Mouse (Mus musculus): ENCODE data around the gene Pth2. TPM values are rescaled to one million over a fixed set of nuclear protein-coding genes. Genes with fewer than 3 reads are reported as not detected.

Gene Pth2
- total RNA-seq, 1 experiment, result 0.54 TPM

DNA sequence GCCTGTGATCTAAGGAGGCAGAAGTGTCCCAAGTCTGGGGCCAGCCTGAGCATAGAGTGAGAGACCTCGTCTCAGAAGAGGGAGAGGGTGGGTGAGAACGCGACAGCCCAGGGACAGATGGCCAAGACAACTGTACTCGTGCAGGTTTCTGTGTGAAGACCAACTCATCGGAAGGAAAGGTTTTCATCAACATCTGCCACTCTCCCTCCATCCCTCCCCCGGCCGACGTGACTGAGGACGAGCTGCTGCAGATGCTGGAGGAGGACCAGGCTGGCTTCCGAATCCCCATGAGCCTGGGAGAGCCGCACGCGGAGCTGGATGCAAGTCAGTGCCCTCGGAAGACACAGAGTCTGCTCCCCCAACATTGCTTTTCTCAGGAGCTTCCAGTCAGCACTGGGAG, 23.3 kb upstream of the Pth2 start:
- DNase-seq (ENCODE audit: low read depth, low spot score), result no peak
- Histone ChIP-seq H3K27ac (ENCODE audit: insufficient read depth, low read depth, low read length, poor library complexity, severe bottlenecking) (no peak overlapping the region), H3K4me1 (ENCODE audit: control insufficient read depth in 2 of 2, insufficient read depth in 2 of 2, low read length in 2 of 2, poor library complexity in 1 of 2) (peaks cover 0 to 5% of the 10 kb centered on the region in 2 experiments; a peak in 2 of 4 replicates), H3K36me3 (ENCODE audit: control insufficient read depth, insufficient read depth, low read length, poor library complexity, severe bottlenecking) (peaks cover 11% of the 10 kb centered on the region), H3K4me3 (ENCODE audit: insufficient read depth in 1 of 2, low read depth in 1 of 2, low read length in 2 of 2, poor library complexity in 1 of 2, severe bottlenecking in 1 of 2) (no peak overlapping the region), H3K9me3 (ENCODE audit: control insufficient read depth, insufficient read depth, low read depth, low read length) (no peaks in the 10 kb centered on the region), H3K9ac (ENCODE audit: insufficient read depth, low read depth, low read length, poor library complexity, severe bottlenecking) (no peak overlapping the region)
- in situ Hi-C loops (cut with MboI; ENCODE audit: low sequenced_read_pairs in 2 of 2, unreplicated experiment in 2 of 2), result no loop called here
- TF ChIP-seq ZC3H11A (IDR thresholded peaks at IDR 0.05; ENCODE audit: borderline replicate concordance, low read depth, low read length), result no peak
- TF ChIP-seq MAFK (IDR thresholded peaks at IDR 0.05; ENCODE audit: insufficient read depth, low read depth, low read length), result no peak
- TF ChIP-seq CHD2 (IDR thresholded peaks at IDR 0.05; ENCODE audit: low read depth, low read length), result no peak
- TF ChIP-seq HCFC1 (IDR thresholded peaks at IDR 0.05; ENCODE audit: borderline replicate concordance, insufficient read depth, low read length), result no peak

DNA sequence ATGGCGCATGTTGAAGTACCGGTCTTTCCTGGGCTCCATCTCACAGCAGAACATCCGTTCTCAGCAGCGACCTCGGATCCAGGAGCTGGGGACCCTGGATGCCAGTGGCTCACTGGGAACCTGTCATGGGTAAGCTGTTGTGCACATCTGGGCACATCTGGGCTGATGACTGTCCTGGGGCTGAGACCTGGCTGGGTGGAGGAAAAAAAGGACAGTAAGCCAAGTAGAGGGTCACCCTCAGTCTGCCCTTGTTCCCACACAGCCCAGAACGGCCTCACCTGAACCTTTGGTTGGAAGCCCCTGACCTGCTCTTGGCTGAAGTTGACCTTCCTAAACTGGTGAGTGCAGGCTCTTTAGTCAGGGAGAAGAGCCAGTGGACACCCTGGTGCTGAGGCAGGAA, 21.8 kb upstream of the Pth2 start:
- H3K9ac ChIP-seq (ENCODE audit: insufficient read depth, low read depth, low read length, poor library complexity, severe bottlenecking), result no peak overlapping the region
- TF ChIP-seq MAFK (IDR thresholded peaks at IDR 0.05; ENCODE audit: insufficient read depth, low read depth, low read length) (no peak), ZNF384 (IDR thresholded peaks at IDR 0.05; ENCODE audit: low read depth, low read length) (no peak), CHD2 (IDR thresholded peaks at IDR 0.05; ENCODE audit: low read depth, low read length) (no peak), ZC3H11A (IDR thresholded peaks at IDR 0.05; ENCODE audit: borderline replicate concordance, low read depth, low read length) (no peak), HCFC1 (IDR thresholded peaks at IDR 0.05; ENCODE audit: borderline replicate concordance, insufficient read depth, low read length) (no peak)
- H3K4me3 ChIP-seq (ENCODE audit: insufficient read depth in 1 of 2, low read depth in 1 of 2, low read length in 2 of 2, poor library complexity in 1 of 2, severe bottlenecking in 1 of 2), result no peak overlapping the region
- peaks cover 11% of the 10 kb centered on the region for H3K36me3 ChIP-seq (ENCODE audit: control insufficient read depth, insufficient read depth, low read length, poor library complexity, severe bottlenecking)
- in situ Hi-C loops (cut with MboI; ENCODE audit: low sequenced_read_pairs in 2 of 2, unreplicated experiment in 2 of 2), result no loop called here
- H3K4me1 ChIP-seq (ENCODE audit: control insufficient read depth in 2 of 2, insufficient read depth in 2 of 2, low read length in 2 of 2, poor library complexity in 1 of 2), result peaks cover under 1 to 5% of the 10 kb centered on the region in 2 experiments; a peak in 2 of 4 replicates
- H3K9me3 ChIP-seq (ENCODE audit: control insufficient read depth, insufficient read depth, low read depth, low read length), result no peaks in the 10 kb centered on the region
- no peak overlapping the region for H3K27ac ChIP-seq (ENCODE audit: insufficient read depth, low read depth, low read length, poor library complexity, severe bottlenecking)
- DNase-seq (ENCODE audit: low read depth, low spot score), result no peak

DNA sequence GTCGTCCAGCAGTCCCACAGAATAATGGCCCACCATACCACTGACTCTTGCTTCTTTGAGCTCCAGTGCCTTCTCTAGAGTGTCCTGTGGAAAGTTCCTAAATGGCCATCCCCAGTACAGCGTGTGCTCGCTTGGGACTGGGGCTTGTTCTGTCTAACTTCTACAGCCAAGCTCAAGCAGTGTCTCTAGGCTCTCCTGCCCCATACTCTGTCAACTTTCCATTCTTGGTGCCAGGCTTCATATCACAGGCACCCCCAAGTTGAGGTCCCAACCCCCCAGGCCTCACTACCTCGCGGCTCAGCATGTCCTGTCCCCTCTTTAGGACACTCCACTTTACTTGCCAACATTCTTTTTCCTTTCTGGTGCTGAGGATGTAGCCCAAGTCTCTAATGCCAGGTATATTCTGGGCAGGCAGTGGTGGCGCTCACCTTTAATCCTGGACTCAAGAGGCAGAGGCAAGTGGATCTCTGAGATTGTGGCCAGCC, 20.4 kb upstream of the Pth2 start:
- TF ChIP-seq CHD2 (IDR thresholded peaks at IDR 0.05; ENCODE audit: low read depth, low read length), result no peak
- no peak for TF ChIP-seq HCFC1 (IDR thresholded peaks at IDR 0.05; ENCODE audit: borderline replicate concordance, insufficient read depth, low read length)
- TF ChIP-seq ZNF384 (IDR thresholded peaks at IDR 0.05; ENCODE audit: low read depth, low read length), result no peak
- TF ChIP-seq MAFK (IDR thresholded peaks at IDR 0.05; ENCODE audit: insufficient read depth, low read depth, low read length), result no peak
- TF ChIP-seq ZC3H11A (IDR thresholded peaks at IDR 0.05; ENCODE audit: borderline replicate concordance, low read depth, low read length), result no peak
- H3K9ac ChIP-seq (ENCODE audit: insufficient read depth, low read depth, low read length, poor library complexity, severe bottlenecking), result no peak overlapping the region
- H3K27ac ChIP-seq (ENCODE audit: insufficient read depth, low read depth, low read length, poor library complexity, severe bottlenecking), result no peak overlapping the region
- H3K36me3 ChIP-seq (ENCODE audit: control insufficient read depth, insufficient read depth, low read length, poor library complexity, severe bottlenecking), result peaks cover 11% of the 10 kb centered on the region
- in situ Hi-C loops (cut with MboI; ENCODE audit: low sequenced_read_pairs in 2 of 2, unreplicated experiment in 2 of 2), result no loop called here
- H3K4me1 ChIP-seq (ENCODE audit: control insufficient read depth in 2 of 2, insufficient read depth in 2 of 2, low read length in 2 of 2, poor library complexity in 1 of 2), result peaks cover 4% of the 10 kb centered on the region in 2 experiments; a peak in 2 of 4 replicates
- DNase-seq (ENCODE audit: low read depth, low spot score), result no peak
- no peaks in the 10 kb centered on the region for H3K9me3 ChIP-seq (ENCODE audit: control insufficient read depth, insufficient read depth, low read depth, low read length)
- H3K4me3 ChIP-seq (ENCODE audit: insufficient read depth in 1 of 2, low read depth in 1 of 2, low read length in 2 of 2, poor library complexity in 1 of 2, severe bottlenecking in 1 of 2), result no peak overlapping the region

DNA sequence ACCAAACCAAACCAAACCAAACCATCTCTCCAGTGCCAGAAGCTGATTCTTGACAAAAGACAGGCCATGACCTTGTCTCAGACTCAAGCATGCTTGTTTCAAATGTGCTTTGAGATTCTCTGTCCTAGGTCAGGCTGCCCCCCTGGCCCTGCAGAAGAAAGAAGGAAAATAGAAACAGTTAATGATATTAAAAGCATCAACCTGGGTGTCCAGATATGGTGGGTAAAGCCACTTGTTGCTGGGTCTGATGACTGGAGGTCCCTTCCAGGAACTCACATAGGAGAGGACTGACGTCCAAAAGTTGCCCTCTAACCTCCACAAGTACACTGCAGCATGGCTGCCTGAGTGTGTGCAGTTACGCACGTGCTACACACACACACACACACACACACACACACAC, 19.9 kb upstream of the Pth2 start:
- Histone ChIP-seq H3K4me1 (ENCODE audit: control insufficient read depth in 2 of 2, insufficient read depth in 2 of 2, low read length in 2 of 2, poor library complexity in 1 of 2) (peaks cover 2 to 4% of the 10 kb centered on the region in 2 experiments; a peak in 1 of 4 replicates), H3K9ac (ENCODE audit: insufficient read depth, low read depth, low read length, poor library complexity, severe bottlenecking) (no peak overlapping the region), H3K27ac (ENCODE audit: insufficient read depth, low read depth, low read length, poor library complexity, severe bottlenecking) (no peak overlapping the region), H3K9me3 (ENCODE audit: control insufficient read depth, insufficient read depth, low read depth, low read length) (no peaks in the 10 kb centered on the region), H3K36me3 (ENCODE audit: control insufficient read depth, insufficient read depth, low read length, poor library complexity, severe bottlenecking) (peaks cover 11% of the 10 kb centered on the region), H3K4me3 (ENCODE audit: insufficient read depth in 1 of 2, low read depth in 1 of 2, low read length in 2 of 2, poor library complexity in 1 of 2, severe bottlenecking in 1 of 2) (no peak overlapping the region)
- DNase-seq (ENCODE audit: low read depth, low spot score), result no peak
- in situ Hi-C loops (cut with MboI; ENCODE audit: low sequenced_read_pairs in 2 of 2, unreplicated experiment in 2 of 2), result no loop called here
- TF ChIP-seq MAFK (IDR thresholded peaks at IDR 0.05; ENCODE audit: insufficient read depth, low read depth, low read length), result no peak
- TF ChIP-seq ZNF384 (IDR thresholded peaks at IDR 0.05; ENCODE audit: low read depth, low read length), result no peak
- TF ChIP-seq CHD2 (IDR thresholded peaks at IDR 0.05; ENCODE audit: low read depth, low read length), result no peak
- no peak for TF ChIP-seq ZC3H11A (IDR thresholded peaks at IDR 0.05; ENCODE audit: borderline replicate concordance, low read depth, low read length)
- no peak for TF ChIP-seq HCFC1 (IDR thresholded peaks at IDR 0.05; ENCODE audit: borderline replicate concordance, insufficient read depth, low read length)

Data from ES-E14 (cell line).